Mouse (Mus musculus): ENCODE measurements around the gene Prss48.

DNA sequence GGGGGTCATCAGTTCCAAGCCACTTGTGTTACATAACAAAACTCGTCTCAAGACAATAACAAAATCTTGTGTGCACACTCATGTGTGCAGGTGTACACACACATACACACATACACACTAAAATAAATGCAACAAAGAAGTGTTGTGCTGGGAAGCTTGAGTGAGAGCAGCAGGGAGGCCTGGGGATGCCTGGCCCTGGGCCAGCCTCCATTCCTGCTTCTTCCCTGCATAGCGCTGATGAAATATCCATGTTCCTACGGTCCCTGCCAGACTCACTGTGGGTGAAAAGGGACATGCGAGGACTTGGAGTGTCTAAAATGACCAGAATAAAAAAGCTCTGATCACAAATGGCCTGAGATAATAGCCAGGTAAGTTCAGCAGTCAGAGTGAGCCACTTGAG is 28.3 kb upstream of the Prss48 start:
- no peak for TF ChIP-seq POLR2A (IDR thresholded peaks at IDR 0.05; ENCODE audit: extremely low read depth, insufficient read depth, low read length)
- no peak for TF ChIP-seq CTCF (IDR thresholded peaks at IDR 0.05; ENCODE audit: extremely low read depth, insufficient read depth, low read length)
